Mouse (Mus musculus) adrenal gland, postnatal 0 days (tissue): ENCODE data around the gene Trim32. TPM values are rescaled to one million over a fixed set of nuclear protein-coding genes. Genes with fewer than 3 reads are reported as not detected.

Experiments used
- polyA plus RNA-seq: library from polyadenylated mRNA; unstranded; fragments of >200 nt; fragmentation: Nextera tagmentation; extraction: Ambion mirVana; gene quantifications from 2 replicates; pipeline ENCODE4 v1.2.1, GENCODE M21; 2015

Gene Trim32
- polyA plus RNA-seq, result 24.4 and 27.2 TPM in 2 replicates

GRCm38 (mm10) chr4:65604504-65605150 is at the start of gene Trim32:
Gene Trim32, plus strand, starts transcription at chr4:65604986.

